Mouse (Mus musculus) layer of hippocampus, adult 8-10 months (tissue): ENCODE data around the gene Gdf11. TPM values are rescaled to one million over a fixed set of nuclear protein-coding genes. Genes with fewer than 3 reads are reported as not detected.

Experiments
- DNase-seq, 2 experiments: peaks; one replicate each; pipeline ENCODE4 v3.0.0; 2022; ENCODE audit warnings: low spot score in 2 of 2
- total RNA-seq, 4 experiments: library from RNA; stranded (reverse); gene quantifications; 2 replicates each; pipeline ENCODE4 v1.2.4; 2022

Gene Gdf11
- total RNA-seq, 4 experiments from 2014 or later, result 19.9 to 22.7 (median 22.3) TPM

GRCm38 (mm10) chr10:128919966-128920365, 28.4 kb upstream of the Gdf11 start:
- no peak for DNase-seq

GRCm38 (mm10) chr10:128919203-128919631, 27.7 kb upstream of the Gdf11 start:
- DNase-seq, result no peak

GRCm38 (mm10) chr10:128918246-128918645, 26.7 kb upstream of the Gdf11 start:
- peak; percentile 53 to 60 for DNase-seq

- DNase-seq, result no peak
Measured at GRCm38 (mm10) chr10:128917400-128917799, 25.9 kb upstream of the Gdf11 start.

- no peak for DNase-seq
Measured at GRCm38 (mm10) chr10:128916665-128917064, 25.1 kb upstream of the Gdf11 start.

- no peak for DNase-seq
Measured at GRCm38 (mm10) chr10:128915550-128915949, 24.0 kb upstream of the Gdf11 start.

GRCm38 (mm10) chr10:128913696-128914095, 22.2 kb upstream of the Gdf11 start:
- no peak for DNase-seq

- peak; percentile 78 to 94 for DNase-seq
Measured at GRCm38 (mm10) chr10:128913219-128913618, 21.7 kb upstream of the Gdf11 start.

- DNase-seq, result no peak
Measured at GRCm38 (mm10) chr10:128912791-128913190, 21.3 kb upstream of the Gdf11 start.

- DNase-seq, result no peak
Measured at GRCm38 (mm10) chr10:128912268-128912667, 20.8 kb upstream of the Gdf11 start.

GRCm38 (mm10) chr10:128911430-128911829, 19.9 kb upstream of the Gdf11 start:
- no peak for DNase-seq

- DNase-seq, result peak in 1 of 2 experiments; percentile 55
Measured at GRCm38 (mm10) chr10:128910066-128910841, 18.7 kb upstream of the Gdf11 start.

GRCm38 (mm10) chr10:128909567-128910028, 18.1 kb upstream of the Gdf11 start:
- DNase-seq, result peak; percentile 68 to 77

GRCm38 (mm10) chr10:128908778-128909448, 17.4 kb upstream of the Gdf11 start:
- DNase-seq, result no peak

GRCm38 (mm10) chr10:128904812-128905211, 13.3 kb upstream of the Gdf11 start:
- DNase-seq, result no peak

GRCm38 (mm10) chr10:128902409-128902988, 11.0 kb upstream of the Gdf11 start:
- DNase-seq, result no peak

- no peak for DNase-seq
Measured at GRCm38 (mm10) chr10:128901409-128901808, 9.9 kb upstream of the Gdf11 start.

- no peak for DNase-seq
Measured at GRCm38 (mm10) chr10:128900698-128901097, 9.2 kb upstream of the Gdf11 start, which contains the start of gene Cd63. Gene Cd63 (plus strand): TSS chr10:128900989.

- no peak for DNase-seq
Measured at GRCm38 (mm10) chr10:128899759-128900490, 8.4 kb upstream of the Gdf11 start.

- no peak for DNase-seq
Measured at GRCm38 (mm10) chr10:128897501-128897900, 6.0 kb upstream of the Gdf11 start.

GRCm38 (mm10) chr10:128896807-128897206, 5.3 kb upstream of the Gdf11 start:
- no peak for DNase-seq
